Mouse (Mus musculus): ENCODE data around the gene Maml2.
A peak's percentile ranks its signal among the peaks of the same experiment; 100 is the strongest.

Maml2 gene

DNA sequence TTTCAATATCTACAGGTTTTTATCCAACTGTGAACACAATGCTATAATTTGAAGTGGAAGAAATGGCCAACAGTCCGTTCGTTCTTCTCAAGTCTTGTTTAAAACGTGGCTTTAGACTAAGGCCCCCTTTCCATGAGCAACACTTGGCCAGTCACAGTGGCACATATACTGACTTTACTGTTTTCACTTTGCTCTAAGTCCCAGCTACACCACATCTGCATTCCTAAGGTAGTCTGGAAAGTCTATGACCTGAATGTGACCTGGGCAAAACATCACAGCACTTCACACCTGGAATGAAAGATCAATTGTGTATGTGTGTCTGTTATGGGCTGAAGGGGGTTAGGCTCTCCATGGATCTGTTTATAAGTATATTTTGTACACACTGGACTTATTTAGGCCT lies 151.0 kb downstream of the Maml2 start:
- no peak for DNase-seq

DNA sequence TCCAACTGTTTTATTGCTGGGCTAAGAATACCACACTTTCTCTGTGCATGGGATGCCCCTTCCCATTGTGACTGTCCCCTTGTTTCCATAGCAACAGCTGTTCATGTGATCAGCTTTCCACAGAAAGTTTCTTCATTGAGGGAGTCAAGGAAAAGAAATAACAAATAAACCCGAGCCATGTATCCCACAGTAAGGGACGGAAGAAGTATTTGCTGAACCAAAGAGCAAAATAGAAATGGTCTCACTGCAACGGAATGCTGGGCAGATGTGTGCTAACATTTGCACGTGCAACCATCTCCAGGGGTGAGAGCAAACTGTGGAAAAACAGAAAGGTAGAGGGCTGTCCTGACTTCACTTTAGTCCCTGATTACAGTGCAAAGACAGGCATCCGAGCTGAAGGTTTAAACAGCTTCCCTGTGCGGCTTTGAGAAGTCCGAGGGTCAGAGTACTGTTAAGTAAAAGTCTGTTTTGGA lies 156.9 kb downstream of the Maml2 start:
- no peak for DNase-seq

DNA sequence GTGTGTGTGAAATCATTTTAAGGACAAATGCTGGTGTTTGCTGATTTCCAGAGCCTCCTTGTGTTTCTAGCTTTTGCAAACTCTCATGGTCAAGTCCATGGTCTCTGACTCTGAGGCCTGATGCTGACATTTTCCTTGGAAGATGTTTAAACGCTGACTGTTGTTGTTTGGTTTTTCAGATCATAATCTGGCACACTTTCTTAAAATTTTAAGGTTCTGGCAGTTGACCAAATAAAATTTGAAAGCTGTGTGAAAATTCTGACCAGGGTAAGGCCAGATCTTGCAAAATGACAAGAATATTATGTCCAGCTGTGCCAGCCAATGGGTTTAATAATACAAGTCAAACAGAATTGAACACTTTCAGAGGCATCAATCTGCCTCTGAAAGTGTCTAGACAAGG lies 157.5 kb downstream of the Maml2 start:
- no peak for DNase-seq

GRCm38 (mm10) chr9:13457774-13458173 lies 160.0 kb downstream of the Maml2 start:
- DNase-seq: no peak

DNA sequence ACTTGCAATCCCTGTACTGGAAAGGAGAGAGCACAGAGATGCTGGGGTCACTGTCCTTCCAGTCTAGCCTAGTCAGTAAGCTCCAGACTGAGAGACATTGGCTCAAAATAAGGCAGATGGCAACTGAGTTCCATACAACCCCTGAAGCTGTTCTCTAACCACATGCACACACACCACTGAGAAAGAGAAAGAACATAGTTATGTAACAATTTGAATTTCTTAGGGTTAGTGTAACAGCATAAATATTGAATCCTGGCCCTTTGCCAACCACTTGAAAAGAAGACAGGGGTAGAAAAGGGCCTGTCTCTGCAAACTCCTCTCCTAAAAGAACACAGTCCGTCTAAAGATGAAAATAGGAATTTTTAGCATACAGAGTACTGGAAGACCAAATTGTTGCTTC lies 161.6 kb downstream of the Maml2 start:
- DNase-seq: no peak

DNA sequence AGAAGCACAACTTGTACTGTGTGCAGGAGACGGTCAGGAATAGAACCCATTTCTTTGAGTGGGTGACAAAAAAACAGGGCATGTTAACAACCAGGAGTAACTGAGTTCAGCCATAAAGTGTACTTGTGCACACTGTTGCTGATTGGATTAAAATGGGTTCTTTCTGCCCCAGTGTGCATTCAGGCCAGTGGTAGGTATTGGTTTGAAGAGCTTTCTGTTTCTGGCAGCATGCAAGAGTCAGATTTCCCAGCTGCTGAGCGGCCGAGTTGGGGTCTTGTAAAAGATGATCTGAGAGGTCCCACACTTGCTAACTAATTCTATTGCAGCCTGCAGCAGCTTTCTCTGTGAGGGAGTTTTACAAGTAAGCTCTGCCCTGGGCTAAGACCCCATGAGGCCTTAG lies 162.3 kb downstream of the Maml2 start:
- DNase-seq: no peak

DNA sequence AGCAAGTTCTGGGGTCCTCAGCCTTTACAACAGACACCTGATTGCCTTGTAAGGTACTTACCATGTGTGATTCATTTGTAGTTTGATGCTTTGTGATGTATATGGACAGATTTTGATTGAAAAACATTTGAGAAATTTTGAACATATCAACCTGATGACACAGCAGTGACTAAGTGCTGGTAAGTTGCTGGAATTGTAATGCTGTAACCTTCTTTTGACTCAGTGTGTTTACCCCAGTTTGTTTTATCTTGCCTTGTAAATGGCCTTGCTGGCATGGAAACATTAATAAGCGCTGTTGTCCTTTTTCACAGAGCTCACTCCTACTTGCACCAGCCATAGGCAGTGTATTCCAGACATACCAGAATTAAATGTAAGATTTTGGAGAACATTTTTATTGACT lies 163.2 kb downstream of the Maml2 start:
- DNase-seq: no peak

DNA sequence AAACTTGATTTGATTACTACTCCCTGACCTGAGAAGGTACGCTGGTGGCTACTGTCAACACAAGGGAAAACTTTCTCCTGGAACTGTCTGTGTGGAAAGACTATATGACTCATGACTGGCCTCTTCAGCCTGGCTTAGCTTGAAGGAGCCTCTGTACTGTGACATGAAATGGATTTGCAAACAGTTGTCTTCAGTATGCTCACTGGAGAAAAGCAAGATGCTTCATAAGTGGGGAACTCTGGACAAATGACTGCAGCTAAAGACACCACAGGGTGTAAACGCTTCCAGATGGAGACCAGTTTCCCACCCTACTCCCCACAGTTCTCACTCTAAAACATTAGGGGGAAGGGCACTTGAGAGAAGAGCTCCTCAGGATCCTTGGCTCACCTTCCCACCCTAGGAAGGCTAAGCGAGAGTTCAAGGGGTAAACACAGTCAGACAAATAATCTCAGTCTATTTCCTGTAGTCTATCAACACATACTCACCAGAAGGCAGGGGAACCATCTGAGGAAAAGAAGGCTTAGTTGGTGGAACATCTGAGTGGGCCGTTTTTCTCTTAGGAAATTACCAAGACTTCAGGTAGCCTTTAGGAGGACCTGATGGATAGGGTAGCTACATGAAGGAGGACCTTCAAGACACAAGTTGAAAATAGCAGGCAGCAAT lies 167.7 kb downstream of the Maml2 start:
- no peak for DNase-seq

GRCm38 (mm10) chr9:13466351-13466750 lies 168.6 kb downstream of the Maml2 start:
- DNase-seq: peak; percentile 29 to 31

DNA sequence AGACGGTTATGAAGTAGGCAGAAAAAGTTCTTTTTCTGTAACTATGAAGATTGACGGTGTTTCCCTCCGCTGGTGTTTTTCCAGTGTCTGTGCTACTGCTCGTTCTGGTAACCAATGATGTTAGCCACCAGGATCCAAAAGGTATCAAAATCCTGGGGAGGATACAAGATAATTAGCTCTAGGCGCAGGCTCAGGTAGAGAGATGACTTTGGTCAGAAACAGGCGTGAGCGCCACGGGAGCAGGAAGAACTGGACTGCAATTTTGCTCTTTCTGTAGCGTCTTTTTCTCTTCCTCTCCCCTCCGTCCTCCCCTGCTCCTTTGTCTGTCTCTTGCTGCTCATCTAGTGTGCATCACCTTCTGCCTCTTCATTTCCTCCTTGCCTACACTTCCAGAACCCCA lies 169.1 kb downstream of the Maml2 start:
- DNase-seq: no peak

DNA sequence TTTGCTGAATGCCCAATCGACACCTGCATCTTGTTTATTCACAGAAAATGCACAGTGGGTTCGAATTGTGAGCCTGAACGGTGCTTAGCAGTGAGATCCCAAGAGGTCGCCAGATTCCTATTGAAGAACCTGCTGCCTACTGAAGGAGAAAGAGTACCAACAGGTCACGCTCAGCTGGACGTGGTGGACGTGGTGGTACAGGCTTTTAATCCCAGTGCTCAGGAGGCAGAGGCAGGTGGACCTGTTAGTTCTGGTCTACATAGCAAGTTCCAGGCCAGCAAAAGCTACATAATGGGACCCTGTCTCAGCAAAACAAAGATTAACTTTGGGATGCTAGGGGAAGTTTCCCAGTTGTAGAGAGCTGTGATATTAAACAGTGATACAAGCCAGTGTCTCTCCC lies 170.0 kb downstream of the Maml2 start:
- peak; percentile 34 to 39 for DNase-seq

- DNase-seq: no peak
Measured at GRCm38 (mm10) chr9:13468778-13469177, 171.0 kb downstream of the Maml2 start.

- DNase-seq: peak; percentile 57 to 68
Measured at GRCm38 (mm10) chr9:13470013-13470412, 172.3 kb downstream of the Maml2 start.

DNA sequence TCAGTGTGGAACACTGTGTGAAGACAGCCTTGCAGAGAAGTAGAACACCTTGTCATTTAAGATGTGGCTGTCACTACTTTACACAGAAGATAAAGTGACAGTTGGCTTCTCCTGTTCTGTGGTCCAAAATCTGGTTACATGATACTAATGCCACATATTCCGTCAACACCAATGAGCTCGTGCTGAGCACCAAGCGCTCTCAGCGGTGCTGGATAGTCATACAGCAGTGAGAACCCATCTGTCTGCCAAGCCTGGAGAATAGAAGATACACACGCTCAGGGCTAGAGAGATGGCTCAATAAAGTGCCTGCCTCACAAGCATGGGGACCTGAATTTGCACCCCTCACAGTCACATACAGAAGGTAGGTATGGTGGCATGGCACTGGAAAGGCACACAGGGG lies 177.2 kb downstream of the Maml2 start:
- DNase-seq: no peak

GRCm38 (mm10) chr9:13479275-13479674 lies 181.5 kb downstream of the Maml2 start:
- no peak for DNase-seq

- DNase-seq: no peak
Measured at GRCm38 (mm10) chr9:13483199-13484068, 185.7 kb downstream of the Maml2 start.

DNA sequence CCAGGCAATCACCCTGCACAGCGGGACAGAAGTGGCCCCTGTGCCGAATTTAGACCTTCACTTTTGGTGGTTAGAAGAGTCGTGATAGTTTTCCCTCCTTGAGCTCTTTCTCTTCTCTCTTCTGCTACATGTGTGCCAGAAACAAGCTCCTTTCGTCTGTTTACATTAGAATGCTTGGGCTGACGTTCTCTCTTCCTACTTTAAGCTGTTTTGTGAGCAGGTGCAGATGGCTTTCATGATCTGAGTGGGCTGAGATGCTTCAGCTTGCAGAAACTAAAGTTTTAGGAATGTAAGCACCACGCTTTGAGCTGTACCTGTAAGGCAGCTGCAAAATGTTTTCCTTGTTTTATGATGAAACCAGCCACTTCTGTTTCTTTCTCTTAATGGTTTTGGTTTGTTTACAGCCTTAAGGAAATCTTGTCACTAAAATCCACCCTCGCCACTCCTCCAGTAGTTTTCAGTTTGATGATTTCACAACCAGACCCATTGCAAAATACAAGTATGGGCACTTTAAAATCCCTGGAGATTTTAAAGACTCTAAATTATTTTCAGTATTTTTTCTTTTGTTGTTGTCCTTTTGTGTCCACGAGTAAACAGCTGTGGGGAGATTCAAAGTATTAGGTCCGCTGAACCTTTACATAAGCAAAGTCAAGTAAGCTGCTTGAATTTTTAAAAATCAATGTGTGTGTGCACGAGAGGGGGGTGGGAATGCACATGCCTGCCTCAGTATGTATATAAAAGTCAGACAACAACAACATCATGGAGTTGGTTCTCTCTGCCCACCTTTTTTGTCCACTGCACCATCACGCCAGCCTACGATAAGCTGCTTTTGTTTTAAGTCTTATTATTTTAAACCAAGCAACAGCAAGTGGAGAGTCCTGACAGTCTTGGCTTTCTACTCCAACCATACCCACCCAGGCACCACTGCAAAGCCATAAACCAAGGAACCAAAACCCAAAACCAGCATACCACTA lies 186.8 kb downstream of the Maml2 start:
- no peak for DNase-seq

DNA sequence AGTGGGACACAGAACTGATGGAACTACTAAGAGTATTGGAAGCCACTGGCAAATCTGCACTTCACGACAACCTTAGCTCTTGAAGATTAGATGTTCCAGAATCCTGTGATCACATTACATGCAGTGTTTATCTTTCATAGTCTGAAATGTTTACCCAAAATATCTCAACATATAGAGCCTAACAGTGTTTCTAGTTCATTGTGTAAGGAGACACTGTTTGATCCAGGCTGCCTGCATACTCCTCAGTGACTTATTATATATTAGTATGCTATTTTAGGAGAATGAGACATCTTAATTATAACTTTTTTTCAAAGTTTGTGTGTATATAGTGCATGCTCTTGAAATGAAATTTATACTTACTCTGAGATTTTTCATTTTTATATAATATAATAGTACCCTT lies 188.2 kb downstream of the Maml2 start:
- no peak for DNase-seq

GRCm38 (mm10) chr9:13491107-13491506 lies 193.3 kb downstream of the Maml2 start:
- DNase-seq: no peak

DNA sequence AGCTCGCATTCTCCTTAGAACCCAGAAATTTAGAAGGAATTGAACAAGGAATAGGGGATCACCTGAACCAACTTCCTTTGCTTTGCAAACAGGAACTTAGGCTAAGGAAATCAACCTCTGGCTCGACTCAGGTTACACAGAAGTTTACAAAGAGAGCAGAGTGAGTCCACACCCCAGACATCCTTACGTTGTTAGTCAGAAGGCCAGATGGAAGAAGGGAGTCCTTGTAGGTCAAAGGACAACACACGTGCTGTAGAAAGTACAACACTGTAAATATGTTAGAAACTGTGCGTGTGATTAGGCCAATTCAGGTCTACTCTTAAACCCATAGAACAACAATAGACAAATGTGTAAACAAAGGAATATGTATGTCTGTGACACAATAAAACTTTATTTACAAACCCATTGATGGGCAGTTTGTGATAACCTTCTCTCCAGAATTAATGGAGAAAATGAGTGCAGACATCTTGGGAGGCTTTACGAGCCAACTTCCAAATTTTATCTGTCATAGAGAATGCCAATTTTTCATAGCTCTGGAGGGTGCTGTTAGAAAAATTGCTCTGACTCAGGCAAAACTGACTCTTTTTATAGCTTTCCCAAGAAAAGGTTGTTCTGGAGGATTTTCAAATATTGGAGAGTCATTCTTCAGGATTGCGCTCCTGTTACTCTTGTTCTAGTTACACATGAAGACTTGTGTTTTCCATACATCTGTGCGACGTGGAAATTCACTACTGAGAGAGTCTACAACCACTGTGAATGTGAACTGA lies 194.3 kb downstream of the Maml2 start:
- DNase-seq: no peak

- no peak for DNase-seq
Measured at GRCm38 (mm10) chr9:13492807-13493206, 195.1 kb downstream of the Maml2 start.

DNA sequence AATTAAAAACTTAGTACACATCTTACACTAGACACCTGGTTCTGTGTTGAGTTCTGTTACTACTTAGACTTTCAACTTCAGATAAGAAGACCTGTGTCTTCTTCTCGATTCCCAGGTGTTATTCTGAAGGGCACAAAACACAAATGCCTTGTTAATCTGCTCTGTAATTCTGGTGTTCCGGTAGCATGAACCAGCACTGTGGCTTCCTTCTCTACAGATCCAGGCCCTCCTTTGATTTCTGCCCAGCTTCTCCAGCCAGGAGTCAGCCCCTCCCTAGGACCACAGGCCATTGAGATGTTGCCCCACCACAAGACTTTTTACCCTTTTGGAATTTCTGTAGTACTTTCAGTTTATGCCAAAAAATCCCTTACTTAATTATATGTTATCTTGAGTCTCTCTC lies 196.0 kb downstream of the Maml2 start:
- DNase-seq: no peak
